Mouse (Mus musculus) cerebellum, adult 2 months (tissue): Measurements from ENCODE around the gene Add3.

Experiments used
- CTCF ChIP-seq: fragments of 200-500 bp; IDR thresholded peaks from 2 replicates; pipeline ENCODE4 v1.5.1; 2011; ENCODE audit warnings: low read depth, mild to moderate bottlenecking, control low read depth, low read length, moderate library complexity, borderline replicate concordance; ENCODE audit not compliant: insufficient read depth
- POLR2A ChIP-seq: fragments of 200-500 bp; IDR thresholded peaks from 2 replicates; pipeline ENCODE4 v1.6.1; 2011; ENCODE audit warnings: low read length, control low read depth, borderline replicate concordance; ENCODE audit not compliant: insufficient read depth

- TF ChIP-seq CTCF, result no peak
- TF ChIP-seq POLR2A, result no peak
These were observed 79.1 kb downstream of the Add3 start for GRCm38 (mm10) chr19:53219305-53219704.
